Mouse (Mus musculus) lung, postnatal 0 days (tissue): ENCODE measurements around the gene Coro2b.

ENCODE experiments used
- CTCF ChIP-seq: IDR thresholded peaks from 2 replicates; pipeline ENCODE4 v1.5.1; 2016; ENCODE audit warnings: antibody characterized with exemption, mild to moderate bottlenecking
- EP300 ChIP-seq: IDR thresholded peaks from 2 replicates; pipeline ENCODE4 v1.6.1; 2016; ENCODE audit warnings: antibody characterized with exemption, mild to moderate bottlenecking, control low read depth

- TF ChIP-seq CTCF (no peak), EP300 (no peak)
Observed at GRCm38 (mm10) chr9:62460086-62460485, 76.8 kb downstream of the Coro2b start.
